Mouse (Mus musculus): Measurements from ENCODE around the gene Cdk5rap2. TPM values are rescaled to one million over a fixed set of nuclear protein-coding genes. Genes with fewer than 3 reads are reported as not detected.

Cdk5rap2 gene
- polyA plus RNA-seq (2016; fragmentation: Nextera tagmentation; extraction: Ambion mirVana): 27.6 and 30.6 TPM in 2 replicates

- Histone ChIP-seq H3K27ac (peak within 1 kb of the TSS; percentile 81), H3K4me3 (peak within 1 kb of the TSS; percentile 78), H3K9me3 (no peaks in the 10 kb centered on the region), H3K9ac (peak within 1 kb of the TSS; percentile 89), H3K4me2 (replicated peaks) (peak within 1 kb of the TSS; percentile 59), H3K27me3 (no peaks in the 10 kb centered on the region), H3K4me1 (peaks cover 21% of the 10 kb centered on the region), H3K36me3 (no peaks in the 10 kb centered on the region)
- peak; percentile 99 for ATAC-seq (ENCODE audit: insufficient number of reproducible peaks, insufficient read depth, low FRiP score, low TSS enrichment)
- WGBS: under 1% methylated on average over 54 of the region's 55 CpGs
Observed at GRCm38 (mm10) chr4:70409994-70410721, at the start of gene Cdk5rap2. Gene Cdk5rap2 (minus strand): TSS chr4:70410443.

GRCm38 (mm10) chr4:70452161-70452560 lies 41.9 kb upstream of the Cdk5rap2 start:
- no peak overlapping the region for H3K4me3 ChIP-seq
- no peak for ATAC-seq (ENCODE audit: insufficient number of reproducible peaks, insufficient read depth, low FRiP score, low TSS enrichment)
- 91% methylated on average over 3 of the region's 3 CpGs for WGBS

GRCm38 (mm10) chr4:70451750-70452149 lies 41.5 kb upstream of the Cdk5rap2 start:
- ATAC-seq (ENCODE audit: insufficient number of reproducible peaks, insufficient read depth, low FRiP score, low TSS enrichment): no peak
- H3K9ac ChIP-seq: no peak overlapping the region
- no peak overlapping the region for H3K4me2 ChIP-seq (replicated peaks)
- H3K27ac ChIP-seq: no peak overlapping the region
- H3K9me3 ChIP-seq: no peaks in the 10 kb centered on the region
- no peak overlapping the region for H3K4me3 ChIP-seq
- no peaks in the 10 kb centered on the region for H3K27me3 ChIP-seq
- H3K36me3 ChIP-seq: no peaks in the 10 kb centered on the region; the same call in 1 of the 2 replicates
- 1% methylated on average over 2 of the region's 2 CpGs for WGBS
- H3K4me1 ChIP-seq: no peaks in the 10 kb centered on the region

More at GRCm38 (mm10) chr4:70452161-70452560, 41.9 kb upstream of the Cdk5rap2 start:
- Histone ChIP-seq H3K4me1 (no peaks in the 10 kb centered on the region), H3K9ac (no peak overlapping the region), H3K9me3 (no peaks in the 10 kb centered on the region), H3K27ac (no peak overlapping the region), H3K27me3 (no peaks in the 10 kb centered on the region), H3K36me3 (no peaks in the 10 kb centered on the region; the same call in 1 of the 2 replicates), H3K4me2 (replicated peaks) (no peak overlapping the region)

GRCm38 (mm10) chr4:70449668-70450067 lies 39.4 kb upstream of the Cdk5rap2 start:
- no peaks in the 10 kb centered on the region for H3K4me1 ChIP-seq
- no peaks in the 10 kb centered on the region for H3K27me3 ChIP-seq
- H3K36me3 ChIP-seq: no peaks in the 10 kb centered on the region
- H3K4me2 ChIP-seq (replicated peaks): no peak overlapping the region
- no peaks in the 10 kb centered on the region for H3K9me3 ChIP-seq
- H3K9ac ChIP-seq: no peak overlapping the region
- H3K4me3 ChIP-seq: no peak overlapping the region
- H3K27ac ChIP-seq: no peak overlapping the region
- WGBS: 91% methylated on average over 1 of the region's 1 CpGs
- no peak for ATAC-seq (ENCODE audit: insufficient number of reproducible peaks, insufficient read depth, low FRiP score, low TSS enrichment)

- Histone ChIP-seq H3K4me2 (replicated peaks) (no peak overlapping the region), H3K4me3 (no peak overlapping the region), H3K4me1 (no peaks in the 10 kb centered on the region), H3K27ac (no peak overlapping the region), H3K9me3 (no peaks in the 10 kb centered on the region), H3K9ac (no peak overlapping the region), H3K27me3 (no peaks in the 10 kb centered on the region), H3K36me3 (no peaks in the 10 kb centered on the region)
- ATAC-seq (ENCODE audit: insufficient number of reproducible peaks, insufficient read depth, low FRiP score, low TSS enrichment): no peak
- 90% methylated on average over 3 of the region's 3 CpGs for WGBS
Observed at GRCm38 (mm10) chr4:70446774-70447173, 36.5 kb upstream of the Cdk5rap2 start.

GRCm38 (mm10) chr4:70420202-70420601 lies 10.0 kb upstream of the Cdk5rap2 start:
- Histone ChIP-seq H3K4me1 (no peaks in the 10 kb centered on the region), H3K4me2 (replicated peaks) (no peak overlapping the region), H3K4me3 (no peak overlapping the region), H3K9ac (no peak overlapping the region), H3K27ac (no peak overlapping the region), H3K9me3 (no peaks in the 10 kb centered on the region), H3K27me3 (no peaks in the 10 kb centered on the region), H3K36me3 (no peaks in the 10 kb centered on the region)
- ATAC-seq (ENCODE audit: insufficient number of reproducible peaks, insufficient read depth, low FRiP score, low TSS enrichment): no peak
- 74% methylated on average over 2 of the region's 2 CpGs for WGBS

GRCm38 (mm10) chr4:70412126-70412525 lies 1.9 kb upstream of the Cdk5rap2 start:
- WGBS: 24% methylated on average over 2 of the region's 2 CpGs
- no peak for ATAC-seq (ENCODE audit: insufficient number of reproducible peaks, insufficient read depth, low FRiP score, low TSS enrichment)

GRCm38 (mm10) chr4:70409456-70409855 lies 787 bp downstream of the Cdk5rap2 start:
- Histone ChIP-seq H3K36me3 (no peaks in the 10 kb centered on the region), H3K4me1 (peaks cover 21% of the 10 kb centered on the region), H3K4me2 (replicated peaks) (peak overlapping the region; percentile 59), H3K27me3 (no peaks in the 10 kb centered on the region), H3K9me3 (no peaks in the 10 kb centered on the region), H3K4me3 (peak overlapping the region; percentile 78), H3K9ac (peak overlapping the region; percentile 89), H3K27ac (no peak overlapping the region)
- WGBS: 21% methylated on average over 9 of the region's 9 CpGs
- no peak for ATAC-seq (ENCODE audit: insufficient number of reproducible peaks, insufficient read depth, low FRiP score, low TSS enrichment)

More at GRCm38 (mm10) chr4:70412126-70412525, 1.9 kb upstream of the Cdk5rap2 start:
- H3K4me2 ChIP-seq (replicated peaks): no peak overlapping the region
- peaks cover 21% of the 10 kb centered on the region for H3K4me1 ChIP-seq
- no peaks in the 10 kb centered on the region for H3K9me3 ChIP-seq
- H3K27ac ChIP-seq: 0 out of 2 replicates have a peak overlapping the region, but pooled peaks have one; percentile 6
- H3K27me3 ChIP-seq: no peaks in the 10 kb centered on the region
- H3K36me3 ChIP-seq: no peaks in the 10 kb centered on the region
- H3K9ac ChIP-seq: no peak overlapping the region
- H3K4me3 ChIP-seq: no peak overlapping the region

GRCm38 (mm10) chr4:70402109-70402819 lies 8.0 kb downstream of the Cdk5rap2 start:
- H3K27me3 ChIP-seq: no peaks in the 10 kb centered on the region
- H3K9ac ChIP-seq: no peak overlapping the region
- no peaks in the 10 kb centered on the region for H3K4me1 ChIP-seq
- H3K27ac ChIP-seq: no peak overlapping the region
- no peak overlapping the region for H3K4me2 ChIP-seq (replicated peaks)
- H3K4me3 ChIP-seq: no peak overlapping the region
- no peak for ATAC-seq (ENCODE audit: insufficient number of reproducible peaks, insufficient read depth, low FRiP score, low TSS enrichment)
- peaks cover 39% of the 10 kb centered on the region for H3K36me3 ChIP-seq
- H3K9me3 ChIP-seq: no peaks in the 10 kb centered on the region
- 75% methylated on average over 9 of the region's 9 CpGs for WGBS

GRCm38 (mm10) chr4:70399476-70399875 lies 10.8 kb downstream of the Cdk5rap2 start:
- ATAC-seq (ENCODE audit: insufficient number of reproducible peaks, insufficient read depth, low FRiP score, low TSS enrichment): no peak
- Histone ChIP-seq H3K9me3 (no peaks in the 10 kb centered on the region), H3K27ac (no peak overlapping the region), H3K36me3 (peaks cover 39% of the 10 kb centered on the region), H3K27me3 (no peaks in the 10 kb centered on the region), H3K4me3 (no peak overlapping the region), H3K4me2 (replicated peaks) (no peak overlapping the region), H3K9ac (no peak overlapping the region), H3K4me1 (no peaks in the 10 kb centered on the region)
- WGBS: 83% methylated on average over 5 of the region's 5 CpGs

- no peaks in the 10 kb centered on the region for H3K4me1 ChIP-seq
- peaks cover 39% of the 10 kb centered on the region for H3K36me3 ChIP-seq
- no peaks in the 10 kb centered on the region for H3K27me3 ChIP-seq
- H3K27ac ChIP-seq: no peak overlapping the region
- H3K9ac ChIP-seq: no peak overlapping the region
- H3K9me3 ChIP-seq: no peaks in the 10 kb centered on the region
- 83% methylated on average over 2 of the region's 2 CpGs for WGBS
- no peak for ATAC-seq (ENCODE audit: insufficient number of reproducible peaks, insufficient read depth, low FRiP score, low TSS enrichment)
- H3K4me3 ChIP-seq: no peak overlapping the region
- H3K4me2 ChIP-seq (replicated peaks): no peak overlapping the region
Observed at GRCm38 (mm10) chr4:70399074-70399473, 11.2 kb downstream of the Cdk5rap2 start.

- 77% methylated on average over 4 of the region's 4 CpGs for WGBS
- Histone ChIP-seq H3K4me1 (no peaks in the 10 kb centered on the region), H3K4me3 (no peak overlapping the region), H3K9ac (no peak overlapping the region), H3K27ac (no peak overlapping the region), H3K4me2 (replicated peaks) (no peak overlapping the region), H3K36me3 (peaks cover 36% of the 10 kb centered on the region), H3K27me3 (no peaks in the 10 kb centered on the region), H3K9me3 (no peaks in the 10 kb centered on the region)
- ATAC-seq (ENCODE audit: insufficient number of reproducible peaks, insufficient read depth, low FRiP score, low TSS enrichment): no peak
Observed at GRCm38 (mm10) chr4:70398088-70398487, 12.2 kb downstream of the Cdk5rap2 start.
